Mouse (Mus musculus) hindbrain, postnatal 0 days (tissue): Measurements from ENCODE around the gene Neu1. TPM values are rescaled to one million over a fixed set of nuclear protein-coding genes. Genes with fewer than 3 reads are reported as not detected.
"Not testable (repeated sequence)": the region's sequence is repeated elsewhere in the genome, so short reads cannot be mapped to it uniquely, and the experiment has no call there.

ENCODE experiments used
- ATAC-seq: fragments of 200-750 bp; cut with Nextera tagmentation; 2 replicates; pipeline ENCODE4 v1.8.0; 2017; ENCODE audit warnings: mild to moderate bottlenecking, moderate TSS enrichment, moderate library complexity
- DNase-seq: peaks from one replicate; pipeline ENCODE4 v3.0.0-alpha.2; 2015; ENCODE audit warnings: low spot score
- H3K27ac ChIP-seq: fragments of 300-500 bp; sonication (generic); 2 replicates; pipeline ENCODE4 v1.5.1; 2014; ENCODE audit warnings: mild to moderate bottlenecking
- H3K27me3 ChIP-seq: fragments of 300-500 bp; sonication (generic); 2 replicates; pipeline ENCODE4 v1.6.1; 2014; ENCODE audit warnings: low read length, mixed read lengths; ENCODE audit not compliant: insufficient read depth
- H3K36me3 ChIP-seq: fragments of 300-500 bp; sonication (generic); 2 replicates; pipeline ENCODE4 v1.6.1; 2014; ENCODE audit warnings: low read length, mixed read lengths; ENCODE audit not compliant: insufficient read depth
- H3K4me1 ChIP-seq: fragments of 300-500 bp; sonication (generic); 2 replicates; pipeline ENCODE4 v1.6.1; 2014; ENCODE audit warnings: antibody characterized with exemption, low read length, mixed read lengths; ENCODE audit not compliant: insufficient read depth
- H3K4me2 ChIP-seq: fragments of 300-500 bp; sonication (generic); 2 replicates; pipeline ENCODE4 v1.6.1; 2014; ENCODE audit warnings: low read depth, mild to moderate bottlenecking, low read length, moderate library complexity, mixed read lengths
- H3K4me3 ChIP-seq: fragments of 300-500 bp; sonication (generic); 2 replicates; pipeline ENCODE4 v1.5.1; 2014; ENCODE audit warnings: low read length
- H3K9ac ChIP-seq: fragments of 300-500 bp; sonication (generic); replicated peaks from 2 replicates; pipeline ENCODE4 v1.6.1; 2014; ENCODE audit warnings: mild to moderate bottlenecking, low read length, moderate library complexity, mixed read lengths
- H3K9me3 ChIP-seq: fragments of 300-500 bp; sonication (generic); 2 replicates; pipeline ENCODE4 v1.6.1; 2016; ENCODE audit warnings: low read length, mixed read lengths
- CTCF ChIP-seq: IDR thresholded peaks from 2 replicates; pipeline ENCODE4 v1.5.1; 2016; ENCODE audit warnings: antibody characterized with exemption, control low read depth, low read depth
- WGBS: fragments of 180-500 bp; shearing (Covaris S2); extraction: QIAGEN DNeasy Blood & Tissue Kit; methylation state at CpG from one replicate; pipeline ENCODE4 v1.1.7; 2014; 5-methylcytosine and 5-hydroxymethylcytosine counted together
- polyA plus RNA-seq: library from polyadenylated mRNA; unstranded; fragments of >200 nt; fragmentation: Nextera tagmentation; extraction: Ambion mirVana; gene quantifications from 2 replicates; pipeline ENCODE4 v1.2.1, GENCODE M21; 2015
- total RNA-seq: library from RNA; depleted of rRNA; stranded (reverse); fragments of >200 nt; gene quantifications from 2 replicates; pipeline ENCODE4 v1.2.3, GENCODE M21; 2014

The Neu1 gene
- total and polyA plus RNA-seq, 2 experiments from 2014 or later, result 43.1 to 50.9 TPM

GRCm38 (mm10) chr17:34896366-34896765 lies 34.7 kb upstream of the Neu1 start:
- H3K4me1 ChIP-seq, result peaks cover 15% of the 10 kb centered on the region; the same call in 1 of the 2 replicates
- peaks cover 5% of the 10 kb centered on the region; the same call in 1 of the 2 replicates for H3K36me3 ChIP-seq
- ATAC-seq, result no peak
- H3K9ac ChIP-seq, result no peak overlapping the region
- no peaks in the 10 kb centered on the region for H3K27me3 ChIP-seq
- H3K9me3 ChIP-seq, result no peaks in the 10 kb centered on the region
- no peak for DNase-seq
- no peak for TF ChIP-seq CTCF
- WGBS, result 83% methylated on average over 17 of the region's 17 CpGs
- H3K27ac ChIP-seq, result no peak overlapping the region
- 0 out of 2 replicates have a peak overlapping the region, but pooled peaks have one; percentile 94 for H3K4me2 ChIP-seq
- no peak overlapping the region for H3K4me3 ChIP-seq

- Histone ChIP-seq H3K27ac (peak overlapping the region; percentile 92), H3K9ac (peak overlapping the region; percentile 93), H3K4me2 (peak overlapping the region; percentile 94), H3K4me3 (peak overlapping the region; percentile 88), H3K36me3 (peaks cover 8% of the 10 kb centered on the region; the same call in 1 of the 2 replicates), H3K4me1 (peaks cover 15% of the 10 kb centered on the region; the same call in 1 of the 2 replicates), H3K27me3 (no peaks in the 10 kb centered on the region), H3K9me3 (no peaks in the 10 kb centered on the region)
- DNase-seq (peak; percentile 54), ATAC-seq (no peak)
- WGBS, result 12% methylated on average over 10 of the region's 10 CpGs
- TF ChIP-seq CTCF, result no peak
Observed at GRCm38 (mm10) chr17:34897373-34898159, 33.5 kb upstream of the Neu1 start.

GRCm38 (mm10) chr17:34898160-34898586 lies 32.9 kb upstream of the Neu1 start, which contains the start of the genes C2 and Ehmt2:
C2 (minus strand) TSS chr17:34898265.
Ehmt2 (plus strand) TSS chr17:34898469.
- Histone ChIP-seq H3K9me3 (no peaks in the 10 kb centered on the region), H3K27ac (peak within 1 kb of the TSS; percentile 92), H3K27me3 (no peaks in the 10 kb centered on the region), H3K4me1 (peaks cover 15% of the 10 kb centered on the region; the same call in 1 of the 2 replicates), H3K36me3 (peaks cover 14% of the 10 kb centered on the region; the same call in 1 of the 2 replicates), H3K9ac (peak within 1 kb of the TSS; percentile 93), H3K4me2 (peak within 1 kb of the TSS; percentile 94), H3K4me3 (peak within 1 kb of the TSS; percentile 88)
- ATAC-seq (peak; percentile 48), DNase-seq (peak; percentile 93)
- TF ChIP-seq CTCF, result no peak
- WGBS, result 2% methylated on average over 30 of the region's 44 CpGs

- Histone ChIP-seq H3K36me3 (peaks cover 19% of the 10 kb centered on the region), H3K4me2 (peak overlapping the region; percentile 94), H3K4me1 (peaks cover 15% of the 10 kb centered on the region; the same call in 1 of the 2 replicates), H3K9me3 (no peaks in the 10 kb centered on the region), H3K9ac (peak overlapping the region; percentile 93), H3K27me3 (no peaks in the 10 kb centered on the region), H3K4me3 (peak overlapping the region; percentile 88), H3K27ac (peak overlapping the region; percentile 92)
- DNase-seq, result peak; percentile 74
- ATAC-seq, result peak; percentile 0; the same call in 1 of the 2 replicates
- no CpG with 5 or more reads among the region's 47 CpGs for WGBS
- TF ChIP-seq CTCF, result no peak
Observed at GRCm38 (mm10) chr17:34898706-34899052, 32.4 kb upstream of the Neu1 start.

- WGBS, result under 1% methylated on average over 38 of the region's 45 CpGs
- ATAC-seq (no peak), DNase-seq (peak; percentile 28)
- Histone ChIP-seq H3K9ac (peak overlapping the region; percentile 93), H3K4me1 (peaks cover 15% of the 10 kb centered on the region; the same call in 1 of the 2 replicates), H3K36me3 (peaks cover 21% of the 10 kb centered on the region), H3K4me2 (peak overlapping the region; percentile 94), H3K4me3 (peak overlapping the region; percentile 88), H3K9me3 (no peaks in the 10 kb centered on the region), H3K27ac (peak overlapping the region; percentile 92), H3K27me3 (no peaks in the 10 kb centered on the region)
- no peak for TF ChIP-seq CTCF
Observed at GRCm38 (mm10) chr17:34899053-34899889, 31.8 kb upstream of the Neu1 start.

- H3K4me1 ChIP-seq, result peaks cover 15% of the 10 kb centered on the region; the same call in 1 of the 2 replicates
- H3K36me3 ChIP-seq, result peaks cover 27% of the 10 kb centered on the region
- H3K4me2 ChIP-seq, result peak overlapping the region; percentile 94
- H3K9ac ChIP-seq, result peak overlapping the region; percentile 93
- WGBS, result 3% methylated on average over 5 of the region's 5 CpGs
- no peak for DNase-seq
- no peak for ATAC-seq
- peak overlapping the region; percentile 88 for H3K4me3 ChIP-seq
- no peak for TF ChIP-seq CTCF
- no peaks in the 10 kb centered on the region for H3K27me3 ChIP-seq
- peak overlapping the region; percentile 92 for H3K27ac ChIP-seq
- no peaks in the 10 kb centered on the region for H3K9me3 ChIP-seq
Observed at GRCm38 (mm10) chr17:34899890-34900243, 31.2 kb upstream of the Neu1 start.

GRCm38 (mm10) chr17:34900826-34901225 lies 30.2 kb upstream of the Neu1 start:
- H3K4me2 ChIP-seq, ATAC-seq, DNase-seq, H3K9ac ChIP-seq, H3K4me1 ChIP-seq, H3K27me3 ChIP-seq, H3K4me3 ChIP-seq, H3K27ac ChIP-seq, H3K9me3 ChIP-seq: not testable (repeated sequence)
- peaks cover 36% of the 10 kb centered on the region for H3K36me3 ChIP-seq

- peaks cover 46% of the 10 kb centered on the region for H3K36me3 ChIP-seq
- not testable (repeated sequence) for H3K9ac ChIP-seq, H3K27me3 ChIP-seq, H3K9me3 ChIP-seq, H3K4me2 ChIP-seq, H3K27ac ChIP-seq, ATAC-seq, H3K4me1 ChIP-seq, DNase-seq, H3K4me3 ChIP-seq
- WGBS, result 93% methylated on average over 9 of the region's 10 CpGs
Observed at GRCm38 (mm10) chr17:34901948-34902347, 29.1 kb upstream of the Neu1 start.
